Mouse (Mus musculus) C2C12 (cell line): ENCODE data around the gene Olah.

Source experiments
- CEBPB ChIP-seq: IDR thresholded peaks from one replicate; pipeline ENCODE4 v1.6.1; 2011; ENCODE audit warnings: low read depth, mild to moderate bottlenecking, control low read depth, moderate library complexity
- CTCF ChIP-seq: IDR thresholded peaks from one replicate; pipeline ENCODE4 v1.5.1; 2011; ENCODE audit not compliant: control insufficient read depth, insufficient read depth, insufficient read length
- FOSL1 ChIP-seq: IDR thresholded peaks from one replicate; pipeline ENCODE4 v1.8.0; 2011; ENCODE audit warnings: mild to moderate bottlenecking, low read length; ENCODE audit not compliant: poor library complexity, insufficient read depth, severe bottlenecking
- MAX ChIP-seq: IDR thresholded peaks from one replicate; pipeline ENCODE4 v1.6.1; 2011; ENCODE audit warnings: mild to moderate bottlenecking, control low read depth
- MYOD1 ChIP-seq: IDR thresholded peaks from one replicate; pipeline ENCODE4 v1.6.1; 2011; ENCODE audit warnings: low read depth; ENCODE audit not compliant: control insufficient read depth, insufficient read length
- MYOG ChIP-seq: IDR thresholded peaks from one replicate; pipeline ENCODE4 v1.6.1; 2011; ENCODE audit not compliant: control insufficient read depth, insufficient read length; ENCODE audit errors: extremely low read depth

DNA sequence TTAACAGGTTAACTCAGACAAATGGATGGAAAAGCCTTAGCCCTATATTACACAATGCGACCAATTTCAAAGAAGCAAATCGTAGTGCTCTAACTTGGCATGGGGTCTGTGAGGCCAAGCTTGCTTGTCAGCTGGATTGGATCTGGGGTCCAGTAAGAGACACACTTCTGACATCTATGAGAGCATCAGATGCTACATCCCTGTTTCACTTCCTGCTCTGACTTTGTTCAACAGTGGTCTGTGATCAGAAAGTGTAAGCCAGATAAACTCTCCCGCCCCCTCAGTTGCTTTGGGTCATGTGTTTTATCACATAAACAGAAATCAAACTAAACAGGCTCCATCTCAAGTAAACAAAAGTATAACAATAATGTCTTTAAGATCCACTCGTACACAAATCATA lies 48.6 kb downstream of the Olah start:
- TF ChIP-seq MYOD1 (no peak), MYOG (no peak), CTCF (no peak), FOSL1 (no peak), MAX (no peak), CEBPB (no peak)
